Mouse (Mus musculus): Measurements from ENCODE around the gene Lmntd1.

- TF ChIP-seq POLR2A (IDR thresholded peaks at IDR 0.05; ENCODE audit: low read depth, low read length) (no peak), CTCF (IDR thresholded peaks at IDR 0.05; ENCODE audit: extremely low read depth, insufficient read depth, insufficient read length, insufficient replicate concordance) (no peak)
These were observed 20.1 kb downstream of the Lmntd1 start for GRCm38 (mm10) chr6:145593991-145594390.
